Mouse (Mus musculus) spleen, postnatal 4 days (tissue): ENCODE results near the gene Dusp28.

Source experiments
- DNase-seq, 2 experiments: peaks; one replicate each; pipeline ENCODE4 v3.0.0; 2022; ENCODE audit warnings: low spot score in 2 of 2

Dusp28 gene

GRCm38 (mm10) chr1:92907632-92908360 lies 1.0 kb downstream of the Dusp28 start:
- no peak for DNase-seq

GRCm38 (mm10) chr1:92908664-92909063 lies 1.9 kb downstream of the Dusp28 start:
- no peak for DNase-seq

GRCm38 (mm10) chr1:92909068-92909467 lies 2.3 kb downstream of the Dusp28 start:
- DNase-seq = no peak

GRCm38 (mm10) chr1:92910239-92910885 lies 3.6 kb downstream of the Dusp28 start, which contains the start of gene Rnpepl1:
Rnpepl1 (plus strand) TSS chr1:92910783.
- DNase-seq = peak; percentile 82 to 90

- DNase-seq = peak; percentile 56 to 82
Measured at GRCm38 (mm10) chr1:92910925-92911720, 4.3 kb downstream of the Dusp28 start.

- no peak for DNase-seq
Measured at GRCm38 (mm10) chr1:92911721-92912138, 4.9 kb downstream of the Dusp28 start.

GRCm38 (mm10) chr1:92912286-92912685 lies 5.5 kb downstream of the Dusp28 start:
- no peak for DNase-seq

GRCm38 (mm10) chr1:92914239-92914638 lies 7.5 kb downstream of the Dusp28 start:
- no peak for DNase-seq

- DNase-seq = no peak
Measured at GRCm38 (mm10) chr1:92914993-92915392, 8.2 kb downstream of the Dusp28 start.

GRCm38 (mm10) chr1:92916725-92917124 lies 9.9 kb downstream of the Dusp28 start:
- DNase-seq = no peak

- DNase-seq = no peak
Measured at GRCm38 (mm10) chr1:92919151-92919550, 12.4 kb downstream of the Dusp28 start.

GRCm38 (mm10) chr1:92919775-92920174 lies 13.0 kb downstream of the Dusp28 start:
- DNase-seq = no peak

- no peak for DNase-seq
Measured at GRCm38 (mm10) chr1:92920474-92921200, 13.9 kb downstream of the Dusp28 start.

- DNase-seq = no peak
Measured at GRCm38 (mm10) chr1:92921496-92921895, 14.7 kb downstream of the Dusp28 start.

- DNase-seq = no peak
Measured at GRCm38 (mm10) chr1:92930171-92930706, 23.5 kb downstream of the Dusp28 start.

GRCm38 (mm10) chr1:92933611-92934010 lies 26.8 kb downstream of the Dusp28 start:
- no peak for DNase-seq

- peak; percentile 86 to 91 for DNase-seq
Measured at GRCm38 (mm10) chr1:92934182-92934827, 27.5 kb downstream of the Dusp28 start, which contains the start of gene Capn10. Capn10 (plus strand) TSS chr1:92934376.

- DNase-seq = peak; percentile 78 to 86
Measured at GRCm38 (mm10) chr1:92935054-92935962, 28.5 kb downstream of the Dusp28 start.

GRCm38 (mm10) chr1:92935977-92936376 lies 29.2 kb downstream of the Dusp28 start:
- no peak for DNase-seq

- no peak for DNase-seq
Measured at GRCm38 (mm10) chr1:92936467-92936866, 29.7 kb downstream of the Dusp28 start.
